Mouse (Mus musculus) neutrophil, adult 59 days (primary cell): ENCODE results near the gene Serpinb11. TPM values are rescaled to one million over a fixed set of nuclear protein-coding genes. Genes with fewer than 3 reads are reported as not detected.

Experiments
- total RNA-seq, 2 experiments: library from RNA; stranded (reverse); gene quantifications; 1 replicate in 1 of 2; 2 replicates in 1 of 2; pipeline ENCODE4 v1.2.4; 2023

Serpinb11 gene
- under 1 TPM in 1 of 2 experiments, not detected in 1; 0.35 TPM for total RNA-seq

GRCm38 (mm10) chr1:107360898-107361297 is at the start of gene Serpinb11:
Gene Serpinb11 (plus strand): TSS chr1:107361198.

GRCm38 (mm10) chr1:107399355-107399754 is 38.4 kb downstream of the Serpinb11 start, which contains the start of gene Serpinb7:
Gene Serpinb7 (plus strand): TSS chr1:107399655.

Other genes starting within 250 kb of the Serpinb11 start
- not detected for gene Serpinb3b, start 82.8 kb upstream of the Serpinb11 start, total RNA-seq
- gene Serpinb3c, start 82.8 kb upstream of the Serpinb11 start, total RNA-seq: not detected
- gene Serpinb7, start 38.5 kb downstream of the Serpinb11 start, total RNA-seq: not detected
- 1 to 10 TPM; 5.4 to 6.8 TPM for gene Serpinb2, start 150.2 kb downstream of the Serpinb11 start, total RNA-seq
- 1 to 10 TPM; 1.7 TPM for gene Serpinb8, start 228.8 kb downstream of the Serpinb11 start, total RNA-seq